Mouse (Mus musculus): ENCODE measurements around the gene Vmn1r117.
"Not testable (repeated sequence)": the region's sequence is repeated elsewhere in the genome, so short reads cannot be mapped to it uniquely, and the experiment has no call there.

Vmn1r117 gene

DNA sequence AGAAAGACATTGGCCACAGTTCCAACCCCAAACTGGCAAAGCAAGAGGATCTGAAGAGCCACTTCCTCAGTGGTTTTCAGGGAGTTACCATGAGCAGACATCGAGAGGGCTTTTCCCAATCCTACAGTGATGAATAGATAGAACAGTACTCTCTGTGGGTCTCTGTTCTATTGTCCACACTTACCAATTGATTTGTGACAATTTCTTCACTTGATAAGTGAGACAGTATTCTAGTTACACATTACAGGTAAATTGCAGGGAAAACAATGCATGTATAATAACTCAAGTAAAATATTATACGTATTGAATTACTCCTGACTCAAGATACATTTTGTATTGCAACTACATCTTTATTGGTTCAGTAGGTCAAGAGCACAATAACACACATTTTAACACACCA lies at the start of gene Vmn1r117:
Gene Vmn1r117, minus strand, starts transcription at position 101 of the 400 bp plus-strand sequence.
- DNase-seq: not testable (repeated sequence)

DNA sequence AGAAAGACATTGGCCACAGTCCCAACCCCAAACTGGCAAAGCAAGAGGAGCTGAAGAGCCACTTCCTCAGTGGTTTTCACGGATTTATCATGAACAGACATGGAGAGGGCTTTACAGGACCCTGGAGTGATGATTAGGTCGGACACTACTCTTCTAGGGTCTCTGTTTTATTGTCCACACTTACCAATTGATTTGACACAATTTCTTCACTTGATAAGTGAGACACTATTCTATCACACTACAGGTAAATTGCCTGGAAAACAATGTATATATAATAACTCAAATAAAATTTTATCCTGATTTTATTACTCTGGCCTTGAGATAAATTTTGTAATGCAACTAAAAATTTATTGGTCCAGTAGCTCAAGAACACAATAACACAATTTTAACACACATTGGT lies 28.3 kb upstream of the Vmn1r117 start, which contains the start of gene Vmn1r118:
Gene Vmn1r118, minus strand, starts transcription at position 101 of the 400 bp plus-strand sequence.
- DNase-seq: not testable (repeated sequence)

- DNase-seq: not testable (repeated sequence)
These were observed 12.0 kb downstream of the Vmn1r117 start, which contains the start of gene Vmn1r116 for GRCm38 (mm10) chr7:20871956-20872355. Gene Vmn1r116 (plus strand): TSS chr7:20872256.

DNA sequence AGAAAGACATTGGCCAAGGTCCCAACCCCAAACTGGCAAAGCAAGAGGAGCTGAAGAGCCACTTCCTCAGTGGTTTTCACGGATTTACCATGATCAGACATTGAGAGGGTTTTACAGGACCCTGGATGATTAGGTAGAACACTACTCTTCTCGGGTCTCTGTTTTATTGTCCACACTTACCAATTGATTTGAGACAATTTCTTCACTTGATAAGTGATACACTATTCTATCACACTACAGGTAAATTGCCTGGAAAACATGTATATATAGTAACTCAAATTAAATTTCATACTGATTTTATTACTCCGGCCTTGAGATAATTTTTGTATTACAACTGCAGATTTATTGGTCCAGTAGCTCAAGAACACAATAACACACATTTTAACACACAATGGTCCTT lies 39.0 kb downstream of the Vmn1r117 start, which contains the start of gene Vmn1r115:
Gene Vmn1r115, minus strand, starts transcription at position 101 of the 400 bp plus-strand sequence.
- DNase-seq: not testable (repeated sequence)

All from cerebellum, postnatal 14 days (tissue).